Mouse (Mus musculus): ENCODE results near the gene Clcnkb. TPM values are rescaled to one million over a fixed set of nuclear protein-coding genes. Genes with fewer than 3 reads are reported as not detected.
A peak's percentile ranks its signal among the peaks of the same experiment; 100 is the strongest.

The Clcnkb gene
- polyA plus RNA-seq, 1 experiment from 2014 or later: not detected

DNA sequence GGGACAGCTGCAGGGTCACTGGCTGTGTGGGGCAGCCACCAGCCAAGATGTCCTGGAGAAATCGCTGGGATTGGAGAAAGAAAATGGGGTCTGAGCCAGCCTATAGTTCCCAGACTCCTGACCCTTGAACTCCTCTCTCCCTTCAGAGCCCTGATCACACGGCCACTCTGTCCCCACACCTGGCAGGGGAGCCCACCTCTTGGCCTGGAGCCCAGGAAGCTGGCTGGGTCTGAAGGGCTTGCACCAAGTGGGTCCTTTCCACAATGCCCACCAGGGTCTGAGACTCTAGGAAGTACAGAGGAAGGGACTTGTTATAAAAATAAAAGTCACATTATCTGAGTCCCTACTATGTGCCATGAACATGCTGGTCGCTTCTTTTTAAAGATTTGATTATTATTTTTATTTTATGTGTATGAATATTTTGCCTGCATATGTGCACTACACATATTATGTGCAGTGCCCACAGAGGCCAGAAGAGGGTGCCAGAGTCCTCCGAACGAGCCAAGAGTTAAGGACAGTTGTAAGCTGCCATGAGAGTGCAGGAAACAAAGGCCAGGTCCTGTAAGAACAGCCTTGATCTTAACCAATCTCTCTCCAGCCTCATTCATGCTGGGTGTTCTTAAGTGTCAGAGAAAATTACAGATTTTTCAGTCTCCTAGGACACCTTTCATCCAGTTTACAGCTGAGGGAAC, 28.6 kb downstream of the Clcnkb start:
- Histone ChIP-seq H3K27ac (peak overlapping the region; percentile 66), H3K27me3 (ENCODE audit: low read depth, poor library complexity, severe bottlenecking) (peaks cover 37% of the 10 kb centered on the region), H3K9me3 (replicated peaks) (no peaks in the 10 kb centered on the region), H3K36me3 (no peaks in the 10 kb centered on the region), H3K4me1 (peaks cover 35% of the 10 kb centered on the region), H3K4me3 (no peak overlapping the region)
- peak; percentile 82 for DNase-seq (ENCODE audit: low spot score)
- 24% methylated on average over 5 of the region's 5 CpGs for WGBS

DNA sequence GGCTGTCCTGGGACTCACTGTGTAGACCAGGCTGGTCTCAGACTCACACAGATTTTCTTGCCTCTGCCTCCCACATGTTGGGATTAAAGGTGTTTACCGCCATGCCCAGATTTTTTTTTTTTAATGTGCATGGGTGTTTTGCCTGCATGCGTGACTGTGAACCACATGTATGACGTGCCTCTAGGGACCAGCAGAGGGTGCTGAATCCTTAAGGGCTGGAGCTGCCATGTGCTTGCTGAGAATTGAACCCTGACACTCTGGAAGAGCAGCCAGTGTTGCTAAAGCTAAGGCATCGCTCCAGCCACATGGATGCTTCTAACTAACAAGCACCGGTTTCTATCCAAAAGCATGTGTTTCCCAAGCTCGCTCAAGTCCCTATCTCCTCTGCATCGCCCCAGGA, 29.7 kb downstream of the Clcnkb start:
- no peak overlapping the region for H3K4me3 ChIP-seq
- H3K36me3 ChIP-seq: no peaks in the 10 kb centered on the region
- H3K9me3 ChIP-seq (replicated peaks): no peaks in the 10 kb centered on the region
- H3K27me3 ChIP-seq (ENCODE audit: low read depth, poor library complexity, severe bottlenecking): peaks cover 43% of the 10 kb centered on the region
- H3K27ac ChIP-seq: no peak overlapping the region
- no peak for DNase-seq (ENCODE audit: low spot score)
- WGBS: 75% methylated on average over 7 of the region's 7 CpGs
- H3K4me1 ChIP-seq: peaks cover 39% of the 10 kb centered on the region

DNA sequence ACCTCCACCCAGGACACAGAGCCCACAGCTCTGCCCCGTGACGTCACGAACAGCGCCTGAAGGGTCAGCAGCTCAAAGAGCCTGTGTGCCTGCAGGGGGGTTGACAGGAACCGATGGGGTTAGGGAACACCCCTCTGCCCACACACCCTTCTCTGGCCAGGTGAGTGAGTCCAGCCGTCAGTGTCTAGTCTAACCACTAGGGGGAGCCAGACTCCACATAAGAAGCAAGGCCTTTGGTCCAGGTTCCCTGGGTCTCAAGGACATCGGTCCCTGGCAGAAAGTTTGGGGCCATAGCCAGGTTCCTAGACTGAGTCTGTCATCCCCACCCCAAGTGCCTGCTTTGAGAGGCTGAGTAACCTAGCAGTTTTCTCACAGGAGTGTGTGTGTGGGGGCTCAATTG, 30.5 kb downstream of the Clcnkb start:
- Histone ChIP-seq H3K27me3 (ENCODE audit: low read depth, poor library complexity, severe bottlenecking) (peaks cover 51% of the 10 kb centered on the region), H3K27ac (no peak overlapping the region), H3K4me3 (0 out of 2 replicates have a peak overlapping the region, but pooled peaks have one; percentile 11), H3K9me3 (replicated peaks) (no peaks in the 10 kb centered on the region), H3K36me3 (no peaks in the 10 kb centered on the region), H3K4me1 (peaks cover 39% of the 10 kb centered on the region)
- peak; percentile 75 for DNase-seq (ENCODE audit: low spot score)
- 1% methylated on average over 7 of the region's 7 CpGs for whole genome bisulfite sequencing

DNA sequence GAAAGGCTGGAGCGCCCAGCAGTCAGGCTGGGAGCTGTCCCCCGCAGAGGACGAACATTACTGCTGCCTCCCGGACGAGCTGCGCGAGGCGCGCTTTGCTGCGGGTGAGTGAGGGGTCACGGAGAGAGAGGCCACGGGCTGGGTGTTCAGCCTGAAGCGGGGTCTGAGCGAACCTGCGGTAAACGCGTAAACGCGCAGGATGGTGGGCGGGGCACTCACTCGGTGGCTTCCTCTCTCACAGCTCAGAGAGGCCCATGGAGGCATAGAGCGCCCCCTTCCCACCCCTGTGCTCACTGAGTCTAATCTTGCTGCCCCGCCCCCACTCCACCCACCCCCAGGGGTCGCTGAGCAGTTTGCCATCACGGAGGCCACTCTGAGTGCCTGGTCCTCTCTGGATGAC, 33.4 kb downstream of the Clcnkb start:
- H3K36me3 ChIP-seq: no peaks in the 10 kb centered on the region
- peaks cover 30% of the 10 kb centered on the region for H3K4me1 ChIP-seq
- H3K27me3 ChIP-seq (ENCODE audit: low read depth, poor library complexity, severe bottlenecking): peaks cover 61% of the 10 kb centered on the region
- H3K27ac ChIP-seq: peak overlapping the region; percentile 50
- peak; percentile 53 for DNase-seq (ENCODE audit: low spot score)
- WGBS: under 1% methylated on average over 25 of the region's 25 CpGs
- H3K4me3 ChIP-seq: peak overlapping the region; percentile 49
- no peaks in the 10 kb centered on the region for H3K9me3 ChIP-seq (replicated peaks)

DNA sequence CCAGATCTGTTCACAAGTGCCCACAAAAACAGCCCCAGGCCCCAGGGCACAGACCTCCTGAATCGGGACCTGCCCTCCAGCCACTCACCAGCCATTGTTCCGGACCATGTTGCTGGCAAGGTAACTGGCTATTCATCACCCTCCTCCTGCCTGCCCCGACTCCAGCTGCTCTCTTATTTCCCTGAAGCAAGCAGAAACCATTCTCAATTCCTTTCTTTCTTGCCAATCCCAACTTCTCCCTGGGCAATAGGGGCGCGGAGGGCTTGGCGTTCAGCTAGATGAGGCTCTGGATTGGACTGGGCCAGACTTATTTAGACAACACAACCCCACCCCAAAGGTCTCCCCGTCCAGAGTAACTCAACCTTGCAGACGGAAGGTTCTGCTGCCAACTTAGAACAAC, 36.1 kb downstream of the Clcnkb start:
- DNase-seq (ENCODE audit: low spot score): no peak

DNA sequence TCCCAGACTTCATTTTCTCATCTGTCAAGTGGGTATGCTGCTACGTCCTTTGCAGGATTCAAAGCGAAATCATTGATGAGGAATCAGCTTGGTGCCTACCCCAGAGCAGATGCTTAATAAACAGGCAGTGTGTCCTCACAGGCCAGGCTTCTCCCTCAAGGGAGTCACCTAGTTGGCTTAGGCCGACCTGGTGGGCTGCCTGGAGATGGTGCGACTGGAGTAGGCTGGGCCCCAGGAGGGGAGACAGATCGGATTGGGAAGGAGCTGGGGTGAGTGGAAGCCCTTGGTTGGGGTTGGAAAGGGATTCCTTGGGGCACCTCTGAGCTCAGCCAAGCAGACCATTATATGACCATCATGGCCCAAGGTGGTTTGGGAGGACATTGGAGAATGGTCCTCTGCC, 43.4 kb downstream of the Clcnkb start:
- Histone ChIP-seq H3K4me1 (peaks cover 15% of the 10 kb centered on the region), H3K36me3 (no peaks in the 10 kb centered on the region), H3K4me3 (no peak overlapping the region), H3K27ac (no peak overlapping the region), H3K9me3 (replicated peaks) (no peaks in the 10 kb centered on the region), H3K27me3 (ENCODE audit: low read depth, poor library complexity, severe bottlenecking) (peaks cover 49% of the 10 kb centered on the region)
- no peak for DNase-seq (ENCODE audit: low spot score)
- WGBS: 90% methylated on average over 5 of the region's 5 CpGs

More for the DNA sequence above, 36.1 kb downstream of the Clcnkb start:
- no peaks in the 10 kb centered on the region for H3K36me3 ChIP-seq
- H3K27ac ChIP-seq: no peak overlapping the region
- 71% methylated on average over 8 of the region's 8 CpGs for WGBS
- no peaks in the 10 kb centered on the region for H3K9me3 ChIP-seq (replicated peaks)
- H3K4me1 ChIP-seq: peaks cover 26% of the 10 kb centered on the region
- H3K27me3 ChIP-seq (ENCODE audit: low read depth, poor library complexity, severe bottlenecking): peaks cover 53% of the 10 kb centered on the region
- no peak overlapping the region for H3K4me3 ChIP-seq

- peaks cover 87% of the 10 kb centered on the region for H3K27me3 ChIP-seq (ENCODE audit: low read depth, poor library complexity, severe bottlenecking)
- peak; percentile 56 for DNase-seq (ENCODE audit: low spot score)
- WGBS: under 1% methylated on average over 62 of the region's 71 CpGs
- H3K4me1 ChIP-seq: peaks cover 11% of the 10 kb centered on the region
- H3K4me3 ChIP-seq: peak within 1 kb of the TSS; percentile 70
- no peaks in the 10 kb centered on the region for H3K9me3 ChIP-seq (replicated peaks)
- H3K36me3 ChIP-seq: no peaks in the 10 kb centered on the region
- H3K27ac ChIP-seq: peak within 1 kb of the TSS; percentile 68
These were observed 47.6 kb downstream of the Clcnkb start, which contains the start of gene Fam131c for GRCm38 (mm10) chr4:141367997-141368791. TSS of gene Fam131c (plus strand) at chr4:141368220.

GRCm38 (mm10) chr4:141365876-141366275, 49.9 kb downstream of the Clcnkb start:
- Histone ChIP-seq H3K9me3 (replicated peaks) (no peaks in the 10 kb centered on the region), H3K27ac (no peak overlapping the region), H3K4me3 (no peak overlapping the region), H3K4me1 (peaks cover 16% of the 10 kb centered on the region), H3K27me3 (ENCODE audit: low read depth, poor library complexity, severe bottlenecking) (peaks cover 96% of the 10 kb centered on the region), H3K36me3 (no peaks in the 10 kb centered on the region)
- WGBS: 51% methylated on average over 7 of the region's 7 CpGs
- DNase-seq (ENCODE audit: low spot score): no peak

DNA sequence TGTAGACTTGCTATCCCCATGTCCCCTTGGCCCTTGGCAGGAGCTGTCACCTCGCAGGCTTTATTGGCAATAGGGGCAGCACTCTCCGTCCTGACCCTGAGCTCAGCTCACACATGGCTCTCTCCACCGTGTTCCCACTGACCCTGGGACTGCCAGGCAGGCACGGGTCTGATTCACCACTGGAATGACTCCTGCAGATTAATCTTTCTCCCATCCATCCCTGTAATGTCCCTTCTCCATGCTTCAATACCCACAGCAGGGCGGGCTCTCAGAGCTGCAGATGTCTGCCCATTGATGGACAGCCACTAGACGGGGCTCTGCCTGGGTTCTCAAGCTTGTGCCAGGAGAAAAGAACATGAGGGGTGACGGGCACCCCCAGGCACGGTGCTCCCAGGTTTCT, 50.7 kb downstream of the Clcnkb start:
- peaks cover 89% of the 10 kb centered on the region for H3K27me3 ChIP-seq (ENCODE audit: low read depth, poor library complexity, severe bottlenecking)
- 66% methylated on average over 8 of the region's 8 CpGs for WGBS

GRCm38 (mm10) chr4:141362937-141363548, 52.8 kb downstream of the Clcnkb start:
- 29% methylated on average over 11 of the region's 11 CpGs for whole genome bisulfite sequencing
- H3K27me3 ChIP-seq (ENCODE audit: low read depth, poor library complexity, severe bottlenecking): peaks cover 68% of the 10 kb centered on the region
- H3K4me3 ChIP-seq: no peak overlapping the region
- H3K9me3 ChIP-seq (replicated peaks): no peaks in the 10 kb centered on the region
- no peak overlapping the region for H3K27ac ChIP-seq
- no peaks in the 10 kb centered on the region for H3K36me3 ChIP-seq
- DNase-seq (ENCODE audit: low spot score): peak; percentile 95
- peaks cover 12% of the 10 kb centered on the region for H3K4me1 ChIP-seq

More for the DNA sequence above, 50.7 kb downstream of the Clcnkb start:
- H3K9me3 ChIP-seq (replicated peaks): no peaks in the 10 kb centered on the region
- peaks cover 16% of the 10 kb centered on the region for H3K4me1 ChIP-seq
- H3K27ac ChIP-seq: no peak overlapping the region
- no peak overlapping the region for H3K4me3 ChIP-seq
- H3K36me3 ChIP-seq: no peaks in the 10 kb centered on the region
- DNase-seq (ENCODE audit: low spot score): no peak

- WGBS: 28% methylated on average over 7 of the region's 7 CpGs
- H3K27me3 ChIP-seq (ENCODE audit: low read depth, poor library complexity, severe bottlenecking): peaks cover 46% of the 10 kb centered on the region
These were observed 55.0 kb downstream of the Clcnkb start for GRCm38 (mm10) chr4:141360846-141361245.

GRCm38 (mm10) chr4:141359222-141359621, 56.6 kb downstream of the Clcnkb start:
- Histone ChIP-seq H3K27ac (no peak overlapping the region), H3K27me3 (ENCODE audit: low read depth, poor library complexity, severe bottlenecking) (peaks cover 30% of the 10 kb centered on the region), H3K4me1 (peaks cover 9% of the 10 kb centered on the region; the same call in 1 of the 2 replicates), H3K36me3 (no peaks in the 10 kb centered on the region), H3K4me3 (no peak overlapping the region), H3K9me3 (replicated peaks) (no peaks in the 10 kb centered on the region)
- DNase-seq (ENCODE audit: low spot score): no peak
- 91% methylated on average over 6 of the region's 6 CpGs for WGBS

More at GRCm38 (mm10) chr4:141360846-141361245, 55.0 kb downstream of the Clcnkb start:
- Histone ChIP-seq H3K4me3 (no peak overlapping the region), H3K27ac (no peak overlapping the region), H3K36me3 (no peaks in the 10 kb centered on the region), H3K9me3 (replicated peaks) (no peaks in the 10 kb centered on the region), H3K4me1 (peaks cover 9% of the 10 kb centered on the region; the same call in 1 of the 2 replicates)
- peak; percentile 69 for DNase-seq (ENCODE audit: low spot score)

- Histone ChIP-seq H3K27ac (no peak overlapping the region), H3K4me3 (no peak overlapping the region), H3K27me3 (ENCODE audit: low read depth, poor library complexity, severe bottlenecking) (peaks cover 20% of the 10 kb centered on the region), H3K4me1 (peaks cover 14% of the 10 kb centered on the region), H3K9me3 (replicated peaks) (no peaks in the 10 kb centered on the region), H3K36me3 (no peaks in the 10 kb centered on the region)
- no peak for DNase-seq (ENCODE audit: low spot score)
These were observed 58.0 kb downstream of the Clcnkb start for GRCm38 (mm10) chr4:141357811-141358210.

Measured in limb, embryonic 10.5 days (tissue).